Mouse (Mus musculus) heart, adult 9 months (tissue): ENCODE results near the gene Trh.
A peak's percentile ranks its signal among the peaks of the same experiment; 100 is the strongest.

ENCODE experiments used
- DNase-seq, 2 experiments: peaks; one replicate each; pipeline ENCODE4 v3.0.0; 2022; ENCODE audit warnings: low spot score in 2 of 2

The Trh gene

GRCm38 (mm10) chr6:92224981-92225380 lies 19.5 kb downstream of the Trh start:
- no peak for DNase-seq

GRCm38 (mm10) chr6:92222021-92222420 lies 22.4 kb downstream of the Trh start:
- DNase-seq, result no peak

GRCm38 (mm10) chr6:92221604-92222003 lies 22.8 kb downstream of the Trh start:
- DNase-seq, result no peak

GRCm38 (mm10) chr6:92219445-92219844 lies 25.0 kb downstream of the Trh start:
- peak in 1 of 2 experiments; percentile 10 for DNase-seq

- DNase-seq, result peak; percentile 91 to 93
Observed at GRCm38 (mm10) chr6:92214773-92215449, 29.5 kb downstream of the Trh start, which contains the start of gene Rbsn. TSS of gene Rbsn (minus strand) at chr6:92214925.

GRCm38 (mm10) chr6:92214055-92214772 lies 30.2 kb downstream of the Trh start:
- no peak for DNase-seq

- DNase-seq, result no peak
Observed at GRCm38 (mm10) chr6:92199414-92199813, 45.0 kb downstream of the Trh start.
